Mouse (Mus musculus) layer of hippocampus, adult 2 months (tissue): ENCODE results near the gene Tspyl4. TPM values are rescaled to one million over a fixed set of nuclear protein-coding genes. Genes with fewer than 3 reads are reported as not detected.
A peak's percentile ranks its signal among the peaks of the same experiment; 100 is the strongest.
"Not testable (repeated sequence)": the region's sequence is repeated elsewhere in the genome, so short reads cannot be mapped to it uniquely, and the experiment has no call there.

Source experiments
- DNase-seq, 2 experiments: peaks; one replicate each; pipeline ENCODE4 v3.0.0; 2022; ENCODE audit warnings: low spot score in 2 of 2
- H3K27ac ChIP-seq: fragments of 200-600 bp; 2 replicates; pipeline ENCODE4 v1.8.1; 2022
- H3K4me3 ChIP-seq: fragments of 200-600 bp; 2 replicates; pipeline ENCODE4 v1.8.1; 2022; ENCODE audit warnings: mild to moderate bottlenecking
- CTCF ChIP-seq: fragments of 200-600 bp; conservative IDR thresholded peaks from 2 replicates; pipeline ENCODE4 v1.8.1; 2022; ENCODE audit warnings: antibody characterized with exemption, mild to moderate bottlenecking, moderate library complexity
- long read RNA-seq, 2 experiments: library from polyadenylated mRNA; stranded (forward); transcript quantifications; one replicate each; pipeline ENCODE4 v2.0.0; 2021; ENCODE audit warnings: borderline mapping rate in 2 of 2
- total RNA-seq, 2 experiments: library from RNA; stranded (reverse); gene quantifications; 2 replicates each; pipeline ENCODE4 v1.2.3; 2021

Gene Tspyl4
- total RNA-seq, result 100 to 1,000 TPM; 348 to 365 TPM
- long read RNA-seq, experiment 1, transcript Tspyl4-201 (1 exons, 3,879 nt), result major isoform, 198 of 218 reads
- long read RNA-seq, experiment 1, transcript Tspyl4-202 (2 exons, 560 nt), result minor isoform, 17 of 218 reads
- long read RNA-seq, experiment 1, partial matches to known transcripts, result 0 of 218 reads
- long read RNA-seq, experiment 1, other reads (novel, unspliced or antisense), result 3 of 218 reads
- long read RNA-seq, experiment 2, transcript Tspyl4-202 (2 exons, 560 nt), result minor isoform, 23 of 314 reads
- long read RNA-seq, experiment 2, transcript Tspyl4-201 (1 exons, 3,879 nt), result major isoform, 288 of 314 reads
- long read RNA-seq, experiment 2, partial matches to known transcripts, result 0 of 314 reads
- long read RNA-seq, experiment 2, other reads (novel, unspliced or antisense), result 3 of 314 reads

GRCm38 (mm10) chr10:34297299-34297979 is at the start of gene Tspyl4:
Tspyl4 (plus strand) TSS chr10:34297442.
- DNase-seq, result peak; percentile 94 to 96
- no peak for TF ChIP-seq CTCF
- H3K4me3 ChIP-seq, result peak within 1 kb of the TSS; percentile 88
- H3K27ac ChIP-seq, result peak within 1 kb of the TSS; percentile 100

DNA sequence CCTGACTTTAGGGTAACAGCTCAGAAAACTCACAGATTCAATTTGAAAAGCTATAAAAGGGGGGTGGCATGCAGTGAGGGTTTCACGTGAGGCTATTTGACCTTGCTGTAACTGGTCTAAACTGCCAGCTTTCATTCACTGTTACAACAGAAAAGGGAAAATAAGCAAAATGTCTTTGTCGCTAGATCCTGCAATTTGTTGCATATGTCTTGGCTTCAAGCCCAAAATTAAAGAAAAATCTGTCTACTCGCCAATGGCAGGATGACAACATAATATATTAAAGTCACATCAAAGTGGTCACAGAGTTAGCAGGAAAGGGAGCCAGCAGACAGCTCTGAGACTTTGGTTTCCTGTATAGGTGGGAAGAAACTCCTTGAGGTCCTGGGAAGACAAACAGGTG is 49.5 kb upstream of the Tspyl4 start:
- TF ChIP-seq CTCF, result no peak
- no peak for DNase-seq
- Histone ChIP-seq H3K27ac (no peak overlapping the region), H3K4me3 (no peak overlapping the region)

- no peak for TF ChIP-seq CTCF
- H3K27ac ChIP-seq, result no peak overlapping the region
- DNase-seq, result no peak
- H3K4me3 ChIP-seq, result no peak overlapping the region
Observed at GRCm38 (mm10) chr10:34249594-34249993, 47.6 kb upstream of the Tspyl4 start.

DNA sequence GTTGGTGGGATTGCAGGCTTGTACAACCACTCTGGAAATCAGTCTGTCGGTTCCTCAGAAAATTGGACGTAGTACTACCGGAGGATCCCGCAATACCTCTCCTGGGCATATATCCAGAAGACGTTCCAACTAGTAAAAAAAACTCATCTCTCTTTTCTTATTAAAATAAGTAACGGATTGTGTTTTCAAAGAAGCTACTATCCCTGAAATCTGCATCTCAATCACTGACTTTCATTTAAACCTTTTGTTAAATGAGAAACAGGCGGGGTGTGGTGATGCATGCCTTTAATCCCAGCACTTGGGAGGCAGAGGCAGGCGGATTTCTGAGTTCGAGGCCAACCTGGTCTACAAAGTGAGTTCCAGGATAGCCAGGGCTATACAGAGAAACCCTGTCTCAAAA is 44.4 kb upstream of the Tspyl4 start:
- DNase-seq, H3K27ac ChIP-seq, H3K4me3 ChIP-seq: not testable (repeated sequence)

GRCm38 (mm10) chr10:34265106-34265505 is 32.1 kb upstream of the Tspyl4 start:
- H3K27ac ChIP-seq, result no peak overlapping the region
- TF ChIP-seq CTCF, result no peak
- H3K4me3 ChIP-seq, result no peak overlapping the region
- DNase-seq, result no peak

DNA sequence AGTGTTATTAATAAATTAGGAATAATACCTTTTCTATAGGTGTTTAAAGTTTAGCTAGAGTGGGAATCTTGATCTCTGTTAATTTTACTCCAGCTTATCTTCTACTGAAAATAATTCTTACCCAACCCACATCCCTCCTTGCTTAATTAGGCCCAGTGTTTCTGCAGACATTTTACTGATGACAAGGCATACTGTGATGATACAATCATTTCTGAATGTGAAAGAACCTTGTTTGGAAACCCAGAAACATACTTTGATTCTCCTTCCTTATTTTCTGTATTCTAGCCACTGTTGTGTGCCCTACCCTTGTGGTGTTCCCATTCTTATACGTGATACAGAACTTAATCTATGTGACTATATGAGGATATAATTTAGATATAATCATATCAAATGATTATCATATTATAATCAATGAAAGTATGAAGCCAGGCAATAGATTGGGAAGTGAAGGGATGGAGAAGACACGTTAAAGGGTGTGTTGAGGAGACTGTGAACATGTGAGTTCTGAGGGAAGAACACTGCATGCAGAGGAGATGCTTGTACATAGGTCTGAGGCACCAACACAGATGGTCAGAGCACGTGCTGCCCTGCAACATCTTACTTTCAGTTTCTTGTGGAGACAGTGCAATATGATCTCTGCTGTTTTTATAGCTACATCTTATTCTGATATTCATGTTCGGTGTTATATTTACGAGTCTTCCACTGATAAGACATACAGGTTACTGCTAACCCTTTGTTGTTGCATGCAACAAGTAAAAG is 29.8 kb upstream of the Tspyl4 start:
- DNase-seq, result no peak
- H3K27ac ChIP-seq, result no peak overlapping the region
- TF ChIP-seq CTCF, result no peak
- H3K4me3 ChIP-seq, result no peak overlapping the region

DNA sequence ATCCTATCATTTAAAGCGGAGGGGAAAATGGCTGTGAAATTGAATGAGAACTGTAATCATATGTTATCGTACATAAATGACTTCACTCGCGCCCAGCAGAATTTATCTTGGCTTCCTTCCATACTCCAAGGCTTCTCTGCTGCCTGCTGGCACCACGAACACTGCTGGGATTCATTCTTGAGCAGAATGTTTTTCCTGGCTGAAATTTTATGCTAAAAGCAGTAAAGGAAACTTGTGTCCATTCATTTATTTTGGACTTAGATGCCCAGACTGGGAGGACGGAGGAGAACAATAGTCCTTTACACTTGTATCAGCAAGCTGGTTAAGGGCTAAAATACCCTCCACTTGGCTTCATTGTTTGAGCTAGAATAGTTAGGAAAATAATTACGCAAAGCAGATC is 25.6 kb upstream of the Tspyl4 start:
- peak; percentile 19 to 47 for DNase-seq
- Histone ChIP-seq H3K27ac (no peak overlapping the region), H3K4me3 (no peak overlapping the region)
- no peak for TF ChIP-seq CTCF

DNA sequence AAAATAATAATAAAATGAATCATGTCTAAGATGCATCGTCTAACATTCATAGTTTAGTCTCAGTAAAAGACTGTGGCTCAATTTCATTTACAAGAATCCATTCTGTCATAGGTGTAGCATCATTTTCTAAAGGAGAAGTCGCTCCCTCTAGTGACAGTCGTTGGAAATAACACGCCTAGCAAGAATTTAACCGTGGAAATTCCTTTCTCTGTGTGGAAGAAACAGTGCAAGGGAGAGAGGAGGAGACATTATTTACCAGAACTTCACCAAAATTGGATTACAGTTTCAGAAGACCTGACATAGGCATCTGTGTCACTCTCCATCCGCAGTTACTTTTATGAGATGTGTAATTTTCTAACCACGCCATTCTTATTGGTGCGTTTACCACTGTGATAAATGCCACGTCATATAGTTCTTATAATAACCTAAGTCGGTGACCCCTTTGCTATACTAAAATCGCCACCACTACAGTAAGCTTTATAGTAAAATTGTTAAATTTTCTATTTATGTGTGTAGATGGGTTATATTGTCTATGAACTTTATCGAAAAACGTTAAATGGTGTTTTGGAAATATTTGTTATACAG is 16.6 kb upstream of the Tspyl4 start:
- peak overlapping the region; percentile 88 for H3K4me3 ChIP-seq
- peak overlapping the region; percentile 97 for H3K27ac ChIP-seq
- peak; percentile 57 to 70 for DNase-seq
- peak; percentile 94 for TF ChIP-seq CTCF

GRCm38 (mm10) chr10:34281211-34281961 is 15.9 kb upstream of the Tspyl4 start:
- no peak for TF ChIP-seq CTCF
- no peak for DNase-seq
- Histone ChIP-seq H3K27ac (peak overlapping the region; percentile 97), H3K4me3 (peak overlapping the region; percentile 88)

GRCm38 (mm10) chr10:34281962-34282388 is 15.3 kb upstream of the Tspyl4 start, which contains the start of gene Tspyl1:
Tspyl1 (plus strand) TSS chr10:34282190.
- peak; percentile 97 to 98 for DNase-seq
- Histone ChIP-seq H3K4me3 (peak within 1 kb of the TSS; percentile 88), H3K27ac (peak within 1 kb of the TSS; percentile 97)
- no peak for TF ChIP-seq CTCF

- no peak for TF ChIP-seq CTCF
- DNase-seq, result peak in 1 of 2 experiments; percentile 41
- H3K4me3 ChIP-seq, result peak overlapping the region; percentile 88
Observed at GRCm38 (mm10) chr10:34282420-34283238, 14.6 kb upstream of the Tspyl4 start.

More at GRCm38 (mm10) chr10:34282420-34283238, 14.6 kb upstream of the Tspyl4 start:
- peak overlapping the region; percentile 97 for H3K27ac ChIP-seq
